ENCODE assay signal across 39 mouse cellular contexts in genomic region chr6:37492241-37492640, GRCm38 (mm10). TPM values are rescaled to one million over a fixed set of nuclear protein-coding genes. Genes with fewer than 3 reads are reported as not detected.
"Had no signal": no experiment of that assay in that cellular context is flagged by ENCODE, and none has a peak within 500 bp of the region (broad histone marks: within the 10 kb centered on the region; RNA-seq: fewer than 3 reads in every experiment).

No protein-coding gene starts in this region.

- H3K27ac ChIP-seq: heart, adult 2 months; hindbrain, embryonic 10.5 days; hindbrain, embryonic 12.5 days; hindbrain, embryonic 14.5 days; intestine, embryonic 15.5 days; kidney, embryonic 15.5 days; kidney, postnatal 0 days; left cerebral cortex, adult 2 months; limb, embryonic 10.5 days; limb, embryonic 12.5 days; liver, embryonic 13.5 days; liver, embryonic 15.5 days had no signal

- H3K4me2 ChIP-seq: heart, embryonic 11.5 days; hindbrain, embryonic 12.5 days; hindbrain, embryonic 14.5 days; intestine, embryonic 15.5 days; kidney, embryonic 15.5 days; limb, embryonic 12.5 days; liver, embryonic 11.5 days; liver, embryonic 13.5 days; liver, embryonic 15.5 days had no signal

- H3K4me3 ChIP-seq: heart, adult 2 months; hindbrain, embryonic 10.5 days; hindbrain, embryonic 12.5 days; intestine, embryonic 15.5 days; kidney, embryonic 15.5 days; left cerebral cortex, adult 2 months; limb, embryonic 10.5 days; limb, embryonic 12.5 days; liver, embryonic 13.5 days; liver, embryonic 15.5 days had no signal

- H3K36me3 ChIP-seq: hindbrain, embryonic 10.5 days; hindbrain, embryonic 12.5 days; intestine, embryonic 15.5 days; kidney, embryonic 15.5 days; limb, embryonic 10.5 days; limb, embryonic 12.5 days; liver, embryonic 13.5 days; liver, embryonic 15.5 days had no signal

- H3K4me1 ChIP-seq: hindbrain, embryonic 10.5 days; hindbrain, embryonic 12.5 days; intestine, embryonic 15.5 days; kidney, embryonic 15.5 days; limb, embryonic 10.5 days; limb, embryonic 12.5 days; liver, embryonic 13.5 days; liver, embryonic 15.5 days had no signal

- H3K27me3 ChIP-seq: hindbrain, embryonic 12.5 days; intestine, embryonic 15.5 days; kidney, embryonic 15.5 days; limb, embryonic 12.5 days; liver, embryonic 13.5 days; liver, embryonic 15.5 days had no signal

- H3K9ac ChIP-seq: hindbrain, embryonic 12.5 days; hindbrain, embryonic 14.5 days; intestine, embryonic 15.5 days; kidney, embryonic 15.5 days; limb, embryonic 12.5 days; liver, embryonic 13.5 days; liver, embryonic 15.5 days; liver, postnatal 0 days had no signal

- H3K9me3 ChIP-seq: hindbrain, embryonic 10.5 days; hindbrain, embryonic 12.5 days; intestine, embryonic 15.5 days; kidney, embryonic 15.5 days; limb, embryonic 10.5 days; limb, embryonic 12.5 days; liver, embryonic 13.5 days; liver, embryonic 15.5 days had no signal

- ATAC-seq: hindbrain, embryonic 16.5 days; inflammation-experienced regulatory T-cells, adult 6 months; intestine, embryonic 15.5 days; intestine, postnatal 0 days; liver, postnatal 0 days had no signal

- DNase-seq: gastrocnemius, postnatal 14 days; gastrocnemius, postnatal 36 days; heart, adult 11 months; heart, adult 2 months; heart, postnatal 10 days; heart, postnatal 4 days; kidney, adult 18-20 months; kidney, adult 8-10 months; kidney, postnatal 14 days; kidney, postnatal 36 days; layer of hippocampus, adult 9-11 months; layer of hippocampus, postnatal 36 days; liver; liver, embryonic 13.5 days; liver, postnatal 0 days had no signal

RNA-seq across cellular contexts. Expression of gene Akr1d1, which starts 37.7 kb away (rescaled TPM):
- total RNA-seq: gastrocnemius, postnatal 14 days; gastrocnemius, postnatal 36 days; heart, adult 2 months; heart, postnatal 10 days; heart, postnatal 25 days; heart, postnatal 4 days; layer of hippocampus, adult 18-20 months; layer of hippocampus, postnatal 14 days; layer of hippocampus, postnatal 36 days; left cerebral cortex, adult 2 months; left cerebral cortex, postnatal 14 days; left cerebral cortex, postnatal 36 days had no signal
- polyA plus RNA-seq: gonadal fat pad, adult 2 months; heart, adult 2 months; heart, embryonic 11.5 days; heart, embryonic 14.5 days; heart, embryonic 16.5 days; hindbrain, embryonic 10.5 days; hindbrain, embryonic 12.5 days; hindbrain, embryonic 14.5 days; hindbrain, embryonic 16.5 days; inflammation-experienced regulatory T-cells, adult 6 months; large intestine, adult 2 months; limb, embryonic 10.5 days; limb, embryonic 12.5 days had no signal
